Mouse (Mus musculus) myocyte (in vitro differentiated cells): Measurements from ENCODE around the gene Gng4.

ENCODE experiments used
- E2F4 ChIP-seq: IDR thresholded peaks from one replicate; pipeline ENCODE4 v1.6.1; 2011; ENCODE audit warnings: mild to moderate bottlenecking, control low read depth, moderate library complexity; ENCODE audit not compliant: insufficient read depth
- MAX ChIP-seq: IDR thresholded peaks from one replicate; pipeline ENCODE4 v1.6.1; 2011; ENCODE audit warnings: low read depth, mild to moderate bottlenecking, control low read depth
- MYOD1 ChIP-seq, 3 experiments: IDR thresholded peaks; one replicate each; pipeline ENCODE4 v1.6.1; 2011; ENCODE audit warnings: control low read depth in 2 of 3, low read depth in 2 of 3, mild to moderate bottlenecking in 2 of 3, moderate library complexity in 1 of 3; ENCODE audit not compliant: insufficient read length in 2 of 3, control insufficient read depth in 1 of 3
- MYOG ChIP-seq, 3 experiments: IDR thresholded peaks; one replicate each; pipeline ENCODE4 v1.6.1; 2011; ENCODE audit warnings: control low read depth in 2 of 3, low read depth in 2 of 3, mild to moderate bottlenecking in 2 of 3; ENCODE audit not compliant: insufficient read length in 2 of 3, control insufficient read depth in 1 of 3, insufficient read depth in 1 of 3
- POLR2A ChIP-seq: IDR thresholded peaks from one replicate; pipeline ENCODE4 v1.6.1; 2011; ENCODE audit warnings: low read depth, mild to moderate bottlenecking, control low read depth, moderate library complexity; ENCODE audit not compliant: insufficient read length
- POLR2AphosphoS2 ChIP-seq: IDR thresholded peaks from one replicate; pipeline ENCODE4 v1.6.1; 2011; ENCODE audit warnings: low read depth, control low read depth; ENCODE audit not compliant: insufficient read length
- SRF ChIP-seq: IDR thresholded peaks from one replicate; pipeline ENCODE4 v1.6.1; 2011; ENCODE audit warnings: low read depth; ENCODE audit not compliant: control insufficient read depth, insufficient read length
- TCF12 ChIP-seq: IDR thresholded peaks from one replicate; pipeline ENCODE4 v1.6.1; 2011; ENCODE audit warnings: mild to moderate bottlenecking, control low read depth; ENCODE audit not compliant: poor library complexity, insufficient read depth, severe bottlenecking
- USF1 ChIP-seq: IDR thresholded peaks from one replicate; pipeline ENCODE4 v1.6.1; 2011; ENCODE audit warnings: low read depth, mild to moderate bottlenecking, control low read depth, moderate library complexity

- TF ChIP-seq POLR2AphosphoS2 (no peak), USF1 (no peak), POLR2A (no peak), E2F4 (no peak), MAX (no peak), MYOD1 (IDR thresholded peaks at IDR 0.05; ENCODE audit: control insufficient read depth in 1 of 3, insufficient read length in 2 of 3, low read depth in 2 of 3) (no peak), SRF (no peak), MYOG (IDR thresholded peaks at IDR 0.05; ENCODE audit: control insufficient read depth in 1 of 3, insufficient read depth in 1 of 3, insufficient read length in 2 of 3, low read depth in 2 of 3) (no peak), TCF12 (no peak)
Measured at GRCm38 (mm10) chr13:13777696-13778095, 6.2 kb upstream of the Gng4 start.
